Mouse (Mus musculus) liver, embryonic 14.5 days (tissue): Measurements from ENCODE around the gene Poll. TPM values are rescaled to one million over a fixed set of nuclear protein-coding genes. Genes with fewer than 3 reads are reported as not detected.

ENCODE experiments used
- ATAC-seq: fragments of 200-750 bp; cut with Nextera tagmentation; 2 replicates; pipeline ENCODE4 v1.8.0; 2017; ENCODE audit warnings: moderate number of reproducible peaks, mild to moderate bottlenecking, moderate library complexity; ENCODE audit not compliant: insufficient read depth
- DNase-seq, 3 experiments: peaks; one replicate each; pipeline ENCODE4 v3.0.0-alpha.2; 2012 to 2013; ENCODE audit warnings: low read depth in 3 of 3, low spot score in 3 of 3
- H3K27ac ChIP-seq: fragments of 300-500 bp; sonication (generic); 2 replicates; pipeline ENCODE4 v1.5.1; 2014; ENCODE audit warnings: moderate library complexity, mild to moderate bottlenecking, control low read depth, inconsistent platforms
- H3K27me3 ChIP-seq: fragments of 300-500 bp; sonication (generic); 2 replicates; pipeline ENCODE4 v1.6.1; 2014; ENCODE audit warnings: mild to moderate bottlenecking, low read length, moderate library complexity; ENCODE audit not compliant: control insufficient read depth, insufficient read depth
- H3K36me3 ChIP-seq: fragments of 300-500 bp; sonication (generic); replicated peaks from 2 replicates; pipeline ENCODE4 v1.6.1; 2014; ENCODE audit warnings: low read depth; ENCODE audit not compliant: control insufficient read depth, insufficient read depth
- H3K4me1 ChIP-seq, 2 experiments: fragments of 200-500 bp in 1 of 2; fragments of 300-500 bp in 1 of 2; sonication (generic) in 1 of 2; replicated peaks; 2 replicates each; pipeline ENCODE4 v1.6.1; 2012 to 2014; ENCODE audit warnings: antibody characterized with exemption in 1 of 2, inconsistent platforms in 1 of 2, low read length in 1 of 2; ENCODE audit not compliant: control insufficient read depth in 2 of 2, insufficient read depth in 2 of 2
- H3K4me2 ChIP-seq: fragments of 300-500 bp; sonication (generic); 2 replicates; pipeline ENCODE4 v1.6.1; 2014; ENCODE audit warnings: low read depth, mild to moderate bottlenecking, control low read depth, moderate library complexity
- H3K4me3 ChIP-seq, 2 experiments: fragments of 200-500 bp in 1 of 2; fragments of 300-500 bp in 1 of 2; sonication (generic) in 1 of 2; 2 replicates each; pipeline ENCODE4 v1.5.1; 2012 to 2014; ENCODE audit warnings: low read depth in 2 of 2, low read length in 2 of 2, mild to moderate bottlenecking in 2 of 2, control low read depth in 1 of 2, inconsistent platforms in 1 of 2, moderate library complexity in 1 of 2; ENCODE audit not compliant: insufficient read depth in 1 of 2
- H3K9ac ChIP-seq: fragments of 300-500 bp; sonication (generic); replicated peaks from 2 replicates; pipeline ENCODE4 v1.6.1; 2014; ENCODE audit warnings: mild to moderate bottlenecking, control low read depth, moderate library complexity
- H3K9me3 ChIP-seq: fragments of 300-500 bp; sonication (generic); 2 replicates; pipeline ENCODE4 v1.6.1; 2016; ENCODE audit warnings: low read length, mixed read lengths; ENCODE audit not compliant: control insufficient read depth
- CTCF ChIP-seq: IDR thresholded peaks from 2 replicates; pipeline ENCODE4 v1.5.1; 2016; ENCODE audit warnings: antibody characterized with exemption, low read depth, control low read depth
- EP300 ChIP-seq: IDR thresholded peaks from 2 replicates; pipeline ENCODE4 v1.6.1; 2016; ENCODE audit warnings: antibody characterized with exemption, low read depth
- WGBS: fragments of 180-500 bp; shearing (Covaris S2); extraction: QIAGEN DNeasy Blood & Tissue Kit; methylation state at CpG from one replicate; pipeline ENCODE4 v1.1.7; 2014; ENCODE audit not compliant: insufficient replicate concordance; 5-methylcytosine and 5-hydroxymethylcytosine counted together
- polyA plus RNA-seq, 2 experiments: library from polyadenylated mRNA; depleted of rRNA in 1 of 2; stranded (reverse) in 1 of 2; unstranded in 1 of 2; fragments of >200 nt; fragmentation: Nextera tagmentation in 1 of 2; extraction: Ambion mirVana in 1 of 2; gene quantifications; 2 replicates each; pipeline versions ENCODE4 v1.2.1 to v1.2.3; 2012 to 2014

Gene Poll
- polyA plus RNA-seq, 2 experiments, result 3.7 to 4.1 TPM

GRCm38 (mm10) chr19:45584856-45585620 lies 24.7 kb upstream of the Poll start:
- no peak overlapping the region for H3K4me3 ChIP-seq
- H3K4me1 ChIP-seq, result 0 out of 4 replicates have a peak, but pooled peaks cover 0 to 2% of the 10 kb centered on the region in 2 experiments
- WGBS, result 64% methylated on average over 9 of the region's 9 CpGs
- no peaks in the 10 kb centered on the region for H3K36me3 ChIP-seq
- no peak for ATAC-seq
- no peak for DNase-seq
- H3K27ac ChIP-seq, result no peak overlapping the region
- H3K27me3 ChIP-seq, result no peaks in the 10 kb centered on the region
- no peaks in the 10 kb centered on the region for H3K9me3 ChIP-seq
- H3K4me2 ChIP-seq, result no peak overlapping the region
- no peak overlapping the region for H3K9ac ChIP-seq
- no peak for TF ChIP-seq EP300
- TF ChIP-seq CTCF, result no peak

GRCm38 (mm10) chr19:45583136-45583535 lies 22.8 kb upstream of the Poll start:
- H3K27ac ChIP-seq, result no peak overlapping the region
- H3K36me3 ChIP-seq, result no peaks in the 10 kb centered on the region
- H3K9me3 ChIP-seq, result no peaks in the 10 kb centered on the region
- no peak overlapping the region for H3K9ac ChIP-seq
- H3K27me3 ChIP-seq, result no peaks in the 10 kb centered on the region
- 0 out of 4 replicates have a peak, but pooled peaks cover 0 to 2% of the 10 kb centered on the region in 2 experiments for H3K4me1 ChIP-seq
- no peak overlapping the region for H3K4me2 ChIP-seq
- H3K4me3 ChIP-seq, result no peak overlapping the region
- TF ChIP-seq CTCF, result no peak
- no peak for TF ChIP-seq EP300
- 86% methylated on average over 6 of the region's 6 CpGs for WGBS
- ATAC-seq (no peak), DNase-seq (no peak)

GRCm38 (mm10) chr19:45582161-45582560 lies 21.8 kb upstream of the Poll start:
- Histone ChIP-seq H3K9me3 (no peaks in the 10 kb centered on the region), H3K27ac (no peak overlapping the region), H3K4me1 (0 out of 4 replicates have a peak, but pooled peaks cover 0 to 2% of the 10 kb centered on the region in 2 experiments), H3K4me3 (no peak overlapping the region), H3K27me3 (no peaks in the 10 kb centered on the region), H3K4me2 (no peak overlapping the region), H3K36me3 (no peaks in the 10 kb centered on the region), H3K9ac (no peak overlapping the region)
- TF ChIP-seq EP300 (no peak), CTCF (no peak)
- DNase-seq (no peak), ATAC-seq (no peak)
- WGBS, result 61% methylated on average over 8 of the region's 8 CpGs

GRCm38 (mm10) chr19:45581257-45581656 lies 20.9 kb upstream of the Poll start:
- Histone ChIP-seq H3K4me2 (no peak overlapping the region), H3K27me3 (no peaks in the 10 kb centered on the region), H3K9ac (no peak overlapping the region), H3K36me3 (no peaks in the 10 kb centered on the region), H3K9me3 (no peaks in the 10 kb centered on the region), H3K4me3 (no peak overlapping the region), H3K4me1 (0 out of 4 replicates have a peak, but pooled peaks cover 0 to 2% of the 10 kb centered on the region in 2 experiments), H3K27ac (no peak overlapping the region)
- peak; percentile 92 for TF ChIP-seq CTCF
- no peak for TF ChIP-seq EP300
- ATAC-seq (no peak), DNase-seq (peak in 2 of 3 experiments; percentile 46 to 58)
- WGBS, result 21% methylated on average over 3 of the region's 3 CpGs

- no peak overlapping the region for H3K9ac ChIP-seq
- H3K4me3 ChIP-seq, result no peak overlapping the region
- TF ChIP-seq EP300, result no peak
- H3K27me3 ChIP-seq, result no peaks in the 10 kb centered on the region
- peaks cover 6 to 11% of the 10 kb centered on the region in 2 experiments for H3K4me1 ChIP-seq
- H3K36me3 ChIP-seq, result no peaks in the 10 kb centered on the region
- no peak overlapping the region for H3K4me2 ChIP-seq
- H3K9me3 ChIP-seq, result no peaks in the 10 kb centered on the region
- DNase-seq, result no peak
- WGBS, result 83% methylated on average over 12 of the region's 12 CpGs
- H3K27ac ChIP-seq, result no peak overlapping the region
- ATAC-seq, result no peak
Observed at GRCm38 (mm10) chr19:45580235-45580634, 19.9 kb upstream of the Poll start.
